Mouse (Mus musculus) heart, postnatal 0 days (tissue): ENCODE measurements around the gene Dgke. TPM values are rescaled to one million over a fixed set of nuclear protein-coding genes. Genes with fewer than 3 reads are reported as not detected.

Experiments used
- ATAC-seq: fragments of 200-750 bp; cut with Nextera tagmentation; 2 replicates; pipeline ENCODE4 v1.8.0; 2017; ENCODE audit warnings: low read depth, moderate number of reproducible peaks, moderate library complexity; ENCODE audit not compliant: insufficient read depth
- DNase-seq: peaks from one replicate; pipeline ENCODE4 v3.0.0-alpha.2; 2016; ENCODE audit warnings: low spot score
- H3K27ac ChIP-seq: fragments of 300-500 bp; sonication (generic); 2 replicates; pipeline ENCODE4 v1.5.1; 2014; ENCODE audit warnings: low read depth, mild to moderate bottlenecking
- H3K27me3 ChIP-seq: fragments of 300-500 bp; sonication (generic); 2 replicates; pipeline ENCODE4 v1.6.1; 2014; ENCODE audit warnings: low read length, mixed read lengths; ENCODE audit not compliant: control insufficient read depth, insufficient read depth
- H3K36me3 ChIP-seq: fragments of 300-500 bp; sonication (generic); replicated peaks from 2 replicates; pipeline ENCODE4 v1.6.1; 2014; ENCODE audit warnings: low read length, mixed read lengths; ENCODE audit not compliant: control insufficient read depth, insufficient read depth
- H3K4me1 ChIP-seq: fragments of 300-500 bp; sonication (generic); 2 replicates; pipeline ENCODE4 v1.6.1; 2014; ENCODE audit warnings: antibody characterized with exemption; ENCODE audit not compliant: control insufficient read depth, insufficient read depth
- H3K4me2 ChIP-seq: fragments of 300-500 bp; sonication (generic); 2 replicates; pipeline ENCODE4 v1.6.1; 2014; ENCODE audit warnings: low read depth, mild to moderate bottlenecking, low read length, moderate library complexity
- H3K4me3 ChIP-seq: fragments of 300-500 bp; sonication (generic); 2 replicates; pipeline ENCODE4 v1.5.1; 2014; ENCODE audit warnings: low read depth, low read length
- H3K9ac ChIP-seq: fragments of 300-500 bp; sonication (generic); replicated peaks from 2 replicates; pipeline ENCODE4 v1.6.1; 2014; ENCODE audit warnings: low read depth, low read length, mixed read lengths
- H3K9me3 ChIP-seq: fragments of 300-500 bp; sonication (generic); replicated peaks from 2 replicates; pipeline ENCODE4 v1.6.1; 2016; ENCODE audit warnings: low read length; ENCODE audit not compliant: control insufficient read depth
- CTCF ChIP-seq: IDR thresholded peaks from 2 replicates; pipeline ENCODE4 v1.5.1; 2016; ENCODE audit warnings: antibody characterized with exemption, control low read depth, low read depth
- EP300 ChIP-seq: IDR thresholded peaks from 2 replicates; pipeline ENCODE4 v1.6.1; 2016; ENCODE audit warnings: antibody characterized with exemption, low read depth
- WGBS: fragments of 180-500 bp; shearing (Covaris S2); extraction: QIAGEN DNeasy Blood & Tissue Kit; methylation state at CpG from one replicate; pipeline ENCODE4 v1.1.7; 2014; 5-methylcytosine and 5-hydroxymethylcytosine counted together
- polyA plus RNA-seq: library from polyadenylated mRNA; unstranded; fragments of >200 nt; fragmentation: Nextera tagmentation; extraction: Ambion mirVana; gene quantifications from 2 replicates; pipeline ENCODE4 v1.2.1, GENCODE M21; 2015
- total RNA-seq: library from RNA; depleted of rRNA; stranded (reverse); fragments of >200 nt; gene quantifications from 2 replicates; pipeline ENCODE4 v1.2.3, GENCODE M21; 2014; ENCODE audit warnings: low replicate concordance

Dgke gene
- total and polyA plus RNA-seq, 2 experiments from 2014 or later = 5.3 to 12.6 TPM

DNA sequence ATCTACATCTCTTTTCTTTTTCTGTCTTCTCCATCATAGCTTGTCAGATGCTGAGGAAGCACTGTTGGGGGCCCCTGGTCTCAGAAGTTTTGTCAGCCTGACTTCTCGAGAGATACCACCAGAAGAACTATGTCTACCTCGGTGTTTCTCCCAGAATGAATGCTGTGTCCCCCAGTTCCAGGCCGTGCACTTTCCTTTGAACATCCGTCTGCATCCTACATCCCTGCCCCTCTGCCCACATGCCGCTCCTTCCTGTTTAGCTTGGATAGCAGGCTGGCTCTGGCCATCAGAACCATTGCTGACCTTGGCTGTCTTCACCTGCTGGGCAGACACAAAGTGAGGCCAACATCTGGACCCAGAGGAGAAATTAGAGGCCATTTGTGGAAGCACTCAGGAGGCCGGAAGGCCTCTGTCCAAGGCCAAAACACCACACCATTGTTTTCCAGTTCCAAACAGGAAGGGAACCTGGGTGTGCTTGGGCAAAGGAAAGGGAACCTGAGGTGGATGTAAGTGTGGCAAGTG, 712 bp upstream of the Dgke start:
- Histone ChIP-seq H3K4me1 (peaks cover 10% of the 10 kb centered on the region; the same call in 1 of the 2 replicates), H3K27me3 (no peaks in the 10 kb centered on the region), H3K36me3 (no peaks in the 10 kb centered on the region), H3K4me3 (peak overlapping the region; percentile 1; the same call in 1 of the 2 replicates), H3K27ac (peak overlapping the region; percentile 68), H3K4me2 (peak overlapping the region; percentile 22; the same call in 1 of the 2 replicates), H3K9ac (no peak overlapping the region), H3K9me3 (no peaks in the 10 kb centered on the region)
- ATAC-seq (peak; percentile 54; the same call in 1 of the 2 replicates), DNase-seq (no peak)
- 58% methylated on average over 6 of the region's 6 CpGs for WGBS
- TF ChIP-seq EP300 (0 out of 2 replicates have a peak, but pooled peaks have one; percentile 33), CTCF (no peak)

DNA sequence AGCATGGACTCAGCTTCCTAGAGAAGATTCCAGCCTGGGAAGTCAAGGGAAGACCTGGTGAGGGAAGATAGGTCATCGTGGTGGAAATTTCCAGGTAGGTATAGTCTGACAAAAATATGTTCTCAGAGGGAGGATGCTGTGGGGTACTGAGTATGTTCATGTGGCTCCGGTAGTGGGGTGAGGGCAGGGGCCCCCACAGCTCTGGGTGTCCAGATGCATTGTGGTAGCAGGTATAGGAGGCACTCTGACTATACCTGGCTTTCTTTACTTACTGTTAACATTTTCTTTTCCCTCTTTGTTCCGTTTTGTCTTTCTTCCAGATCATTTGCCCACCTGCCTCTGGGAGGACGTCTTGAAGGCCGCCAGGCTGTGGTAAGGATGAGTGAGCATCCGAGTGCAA, 524 bp downstream of the Dgke start:
- TF ChIP-seq EP300 (no peak), CTCF (no peak)
- no peaks in the 10 kb centered on the region for H3K27me3 ChIP-seq
- H3K9ac ChIP-seq = no peak overlapping the region; the same call in 1 of the 2 replicates
- H3K4me3 ChIP-seq = peak overlapping the region; percentile 14; the same call in 1 of the 2 replicates
- no peak for ATAC-seq
- peak overlapping the region; percentile 20; the same call in 1 of the 2 replicates for H3K27ac ChIP-seq
- H3K9me3 ChIP-seq = no peaks in the 10 kb centered on the region
- H3K4me1 ChIP-seq = peaks cover 10% of the 10 kb centered on the region; the same call in 1 of the 2 replicates
- no peak for DNase-seq
- no peaks in the 10 kb centered on the region for H3K36me3 ChIP-seq
- H3K4me2 ChIP-seq = no peak overlapping the region; the same call in 1 of the 2 replicates
- 83% methylated on average over 6 of the region's 6 CpGs for WGBS

DNA sequence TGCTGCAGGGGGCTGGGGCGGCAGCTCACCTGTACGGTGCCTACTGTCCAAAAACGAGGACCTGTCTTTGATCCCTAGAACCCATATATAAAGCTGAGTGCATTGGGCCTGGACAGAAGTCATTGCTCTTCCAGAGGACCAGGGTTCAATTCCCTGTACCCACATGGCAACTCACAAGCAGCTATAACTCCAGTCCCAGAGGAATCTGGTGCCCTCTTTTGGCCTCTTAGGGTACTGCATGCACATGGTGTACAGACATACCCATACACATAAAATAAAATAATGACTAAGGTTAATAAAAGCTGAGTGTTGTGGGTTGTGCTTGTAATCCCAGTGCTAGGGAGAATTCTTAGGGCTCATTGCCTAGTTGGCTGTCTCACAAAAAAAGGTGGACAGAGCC, 1.4 kb downstream of the Dgke start:
- 92% methylated on average over 3 of the region's 3 CpGs for WGBS
- Histone ChIP-seq H3K9me3 (no peaks in the 10 kb centered on the region), H3K27ac (no peak overlapping the region), H3K27me3 (no peaks in the 10 kb centered on the region), H3K36me3 (no peaks in the 10 kb centered on the region), H3K4me1 (peaks cover 10% of the 10 kb centered on the region; the same call in 1 of the 2 replicates), H3K9ac (no peak overlapping the region), H3K4me3 (no peak overlapping the region), H3K4me2 (no peak overlapping the region)
- TF ChIP-seq CTCF (peak; percentile 35), EP300 (no peak)
- ATAC-seq = no peak
- DNase-seq = no peak

DNA sequence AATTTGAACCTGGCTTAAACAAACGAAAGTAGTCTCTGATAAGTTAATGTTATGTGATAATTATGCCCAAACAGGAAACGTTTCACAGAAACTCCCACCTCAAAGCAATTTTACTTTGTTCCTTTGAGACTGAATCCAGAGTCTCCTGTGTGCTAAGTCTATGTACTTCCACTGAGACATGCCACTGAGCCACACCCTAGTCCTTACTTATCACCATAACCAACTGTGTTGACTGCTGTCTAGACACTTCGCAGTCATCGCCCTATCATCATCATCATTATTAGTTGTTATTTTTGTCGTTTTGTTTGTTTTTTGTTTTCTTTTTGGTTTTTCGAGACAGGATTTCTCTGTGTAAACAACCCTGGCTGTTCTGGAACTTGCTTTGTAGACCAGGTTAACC, 2.3 kb downstream of the Dgke start:
- Histone ChIP-seq H3K4me1 (peaks cover 13% of the 10 kb centered on the region), H3K9ac (no peak overlapping the region), H3K4me2 (no peak overlapping the region), H3K9me3 (no peaks in the 10 kb centered on the region), H3K36me3 (no peaks in the 10 kb centered on the region), H3K27ac (no peak overlapping the region), H3K4me3 (no peak overlapping the region), H3K27me3 (no peaks in the 10 kb centered on the region)
- no peak for TF ChIP-seq EP300
- WGBS = 68% methylated on average over 6 of the region's 6 CpGs
- ATAC-seq (no peak), DNase-seq (no peak)

DNA sequence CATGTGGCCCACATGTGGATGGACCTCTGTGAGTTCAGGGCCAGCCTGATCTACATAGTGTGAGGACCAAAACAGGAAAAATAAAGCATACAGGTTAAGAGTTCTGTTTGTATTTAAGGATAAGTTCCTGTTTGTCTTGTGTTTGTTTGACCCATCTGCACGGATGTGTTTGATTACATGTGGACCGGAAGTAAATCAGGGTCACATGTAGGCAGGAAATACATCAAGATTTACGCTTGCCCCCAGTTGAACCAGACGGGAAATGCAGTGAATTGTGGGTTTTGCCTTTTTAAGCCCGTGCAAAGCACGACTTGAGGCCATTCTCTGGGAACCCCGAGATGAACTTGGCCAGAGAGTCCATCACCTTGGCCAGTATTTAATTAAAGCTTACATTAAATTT, 5.3 kb downstream of the Dgke start:
- H3K9ac ChIP-seq = no peak overlapping the region
- DNase-seq (no peak), ATAC-seq (no peak)
- no peak overlapping the region for H3K4me2 ChIP-seq
- no peak overlapping the region for H3K4me3 ChIP-seq
- H3K27me3 ChIP-seq = no peaks in the 10 kb centered on the region
- H3K4me1 ChIP-seq = peaks cover 16% of the 10 kb centered on the region
- no peaks in the 10 kb centered on the region for H3K36me3 ChIP-seq
- no peak overlapping the region for H3K27ac ChIP-seq
- no peaks in the 10 kb centered on the region for H3K9me3 ChIP-seq
- TF ChIP-seq EP300 (no peak), CTCF (no peak)
- WGBS = 68% methylated on average over 7 of the region's 7 CpGs
